Mouse (Mus musculus): ENCODE measurements at regions not wholly inside any gene's neighbourhood (a gene's known extent, or its start where the extent isn't known, plus 50 kb on each side); places are given as distances from the start of the nearest gene placed in this dataset.

GRCm38 (mm10) chr13:44319101-44319500 is 410.2 kb upstream of the Jarid2 start:
- TF ChIP-seq POLR2A (IDR thresholded peaks at IDR 0.05; ENCODE audit: borderline replicate concordance, extremely low read depth, low read depth, low read length): no peak
- no peak for TF ChIP-seq CTCF (IDR thresholded peaks at IDR 0.05; ENCODE audit: insufficient read depth, low read length)

Data from lung, adult 2 months (tissue).